ENCODE assay signal across 23 mouse cellular contexts in the genomic region with DNA sequence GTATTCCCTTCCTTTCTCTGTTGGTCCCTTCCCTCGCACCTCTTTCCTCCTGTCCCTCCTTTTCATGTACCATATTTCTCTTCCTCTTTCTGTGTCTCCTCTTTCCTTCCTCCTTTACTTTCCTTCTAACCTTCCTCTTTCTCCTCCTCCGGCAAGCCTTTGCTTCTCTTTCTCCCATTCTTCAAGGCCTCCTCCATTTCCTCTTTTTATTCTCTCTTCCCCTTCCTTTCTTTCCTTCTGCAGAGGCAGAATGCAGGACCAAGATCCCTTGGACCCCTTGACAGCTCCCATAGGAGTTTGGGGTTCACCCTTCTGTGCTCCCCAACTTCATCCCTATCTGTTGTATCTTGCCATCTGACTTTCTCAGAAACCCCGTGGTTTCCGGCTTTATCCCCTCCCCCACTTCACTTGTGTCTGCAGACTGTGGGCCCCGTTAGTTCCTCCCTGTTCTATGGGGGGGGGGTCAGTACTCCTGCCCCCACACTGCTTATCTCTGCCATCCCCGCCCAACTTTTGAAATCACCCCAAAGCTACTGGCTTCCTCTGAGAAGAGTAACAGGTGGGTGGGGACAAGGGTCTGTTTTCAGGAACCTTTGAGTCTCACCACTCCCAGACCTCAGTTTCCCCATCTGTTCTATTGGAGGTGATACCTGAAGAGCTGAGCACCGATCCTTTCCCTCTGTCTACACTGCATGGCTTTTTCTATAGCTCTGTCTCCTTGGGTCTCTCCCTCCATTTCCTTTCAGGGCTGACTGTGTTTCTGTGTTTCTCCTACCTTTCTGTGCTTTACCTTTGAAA. TPM values are rescaled to one million over a fixed set of nuclear protein-coding genes. Genes with fewer than 3 reads are reported as not detected.
DNase-seq lines count a peak whose midpoint lies in the region; ATAC-seq and TF ChIP-seq lines count a peak whose summit lies in the region.
"Had no signal": no experiment of that assay in that cellular context is flagged by ENCODE, and none has a peak within 500 bp of the region (broad histone marks: within the 10 kb centered on the region; RNA-seq: fewer than 3 reads in every experiment).

No protein-coding gene starts in this region.

- no peak overlapping the region for H3K4me3 ChIP-seq in heart, embryonic 11.5 days (ENCODE audit: low read depth, low read length)
- no peak overlapping the region for H3K4me3 ChIP-seq in heart, embryonic 12.5 days
- H3K4me3 ChIP-seq in liver, embryonic 11.5 days (ENCODE audit: low read depth, low read length) = peak overlapping the region; percentile 45
- no peak overlapping the region for H3K4me3 ChIP-seq in gastrocnemius, adult 2 months
- H3K4me3 ChIP-seq: heart, embryonic 10.5 days had no signal

- H3K36me3 ChIP-seq in heart, embryonic 11.5 days (ENCODE audit: control insufficient read depth, insufficient read depth, low read length) = no peaks in the 10 kb centered on the region
- no peaks in the 10 kb centered on the region for H3K36me3 ChIP-seq in heart, embryonic 12.5 days
- H3K36me3 ChIP-seq in liver, embryonic 11.5 days (ENCODE audit: control insufficient read depth, insufficient read depth, low read length) = no peaks in the 10 kb centered on the region
- H3K36me3 ChIP-seq: heart, embryonic 10.5 days had no signal

- no peak for DNase-seq in liver, embryonic 11.5 days (ENCODE audit: low spot score)
- peak; percentile 47 for DNase-seq in thymus, postnatal 4 days
- DNase-seq in right cerebral cortex, postnatal 25 days = no peak
- no peak for DNase-seq in left cerebral cortex, postnatal 14 days (ENCODE audit: low spot score in 2 of 2)
- DNase-seq in gastrocnemius, adult 2 months = no peak
- DNase-seq: adrenal gland, postnatal 25 days; cerebellum, adult 8-10 months; forebrain, postnatal 0 days; gastrocnemius, postnatal 10 days; layer of hippocampus, adult 9-11 months had no signal

- H3K9ac ChIP-seq in heart, embryonic 11.5 days (ENCODE audit: low read depth, low read length) = no peak overlapping the region
- H3K9ac ChIP-seq in heart, embryonic 12.5 days = no peak overlapping the region
- H3K9ac ChIP-seq in liver, embryonic 11.5 days (ENCODE audit: low read depth, low read length) = no peak overlapping the region
- H3K9ac ChIP-seq: forebrain, postnatal 0 days had no signal

- no peak for ATAC-seq in heart, embryonic 11.5 days (replicated peaks; ENCODE audit: insufficient number of reproducible peaks, low FRiP score, low TSS enrichment)
- no peak for ATAC-seq in heart, embryonic 12.5 days (ENCODE audit: insufficient number of reproducible peaks, low FRiP score)
- no peak for ATAC-seq in liver, embryonic 11.5 days (replicated peaks; ENCODE audit: low FRiP score)
- peak; percentile 16; the same call in 1 of the 2 replicates for ATAC-seq in megakaryocyte progenitor cell, adult 5-6 weeks (replicated peaks; ENCODE audit: poor library complexity)
- ATAC-seq: forebrain, postnatal 0 days; intestine, embryonic 16.5 days; midbrain, embryonic 16.5 days had no signal

- intact Hi-C loops in left cerebral cortex, postnatal 14 days (cut with DNase I) = no loop called here
- intact Hi-C loops in gastrocnemius, adult 2 months (cut with DNase I) = no loop called here

- H3K4me1 ChIP-seq in heart, embryonic 11.5 days (ENCODE audit: control insufficient read depth, insufficient read depth, low read length) = no peaks in the 10 kb centered on the region
- no peaks in the 10 kb centered on the region for H3K4me1 ChIP-seq in heart, embryonic 12.5 days (replicated peaks)
- H3K4me1 ChIP-seq in liver, embryonic 11.5 days (replicated peaks; ENCODE audit: control insufficient read depth, insufficient read depth, low read length) = 0 out of 2 replicates have a peak, but pooled peaks cover 2% of the 10 kb centered on the region
- H3K4me1 ChIP-seq: heart, embryonic 10.5 days had no signal

- no peak for TF ChIP-seq CTCF in gastrocnemius, adult 2 months (IDR thresholded peaks at IDR 0.05)

- no peaks in the 10 kb centered on the region; the same call in 1 of the 2 replicates for H3K27me3 ChIP-seq in heart, embryonic 11.5 days (ENCODE audit: control insufficient read depth, insufficient read depth, low read length)
- no peaks in the 10 kb centered on the region for H3K27me3 ChIP-seq in heart, embryonic 12.5 days (replicated peaks)
- no peaks in the 10 kb centered on the region for H3K27me3 ChIP-seq in liver, embryonic 11.5 days (replicated peaks; ENCODE audit: control insufficient read depth, insufficient read depth, low read length)

- peak overlapping the region; percentile 31 for H3K4me2 ChIP-seq in heart, embryonic 11.5 days
- H3K4me2 ChIP-seq in heart, embryonic 12.5 days = no peak overlapping the region
- peak overlapping the region; percentile 67 for H3K4me2 ChIP-seq in liver, embryonic 11.5 days

- no peaks in the 10 kb centered on the region for H3K9me3 ChIP-seq in heart, embryonic 11.5 days (replicated peaks; ENCODE audit: control insufficient read depth, low read length)
- H3K9me3 ChIP-seq in heart, embryonic 12.5 days (replicated peaks) = no peaks in the 10 kb centered on the region
- H3K9me3 ChIP-seq in liver, embryonic 11.5 days (ENCODE audit: control insufficient read depth, low read length) = no peaks in the 10 kb centered on the region
- H3K9me3 ChIP-seq: heart, embryonic 10.5 days had no signal

- no peak overlapping the region for H3K27ac ChIP-seq in heart, embryonic 11.5 days (ENCODE audit: low read depth, low read length)
- no peak overlapping the region for H3K27ac ChIP-seq in heart, embryonic 12.5 days (ENCODE audit: poor library complexity, severe bottlenecking)
- H3K27ac ChIP-seq in liver, embryonic 11.5 days (ENCODE audit: low read depth, low read length) = peak overlapping the region; percentile 58; the same call in 1 of the 2 replicates
- no peak overlapping the region for H3K27ac ChIP-seq in gastrocnemius, adult 2 months
- H3K27ac ChIP-seq: heart, embryonic 10.5 days; kidney, postnatal 0 days had no signal

- 58% methylated on average over 7 of the region's 7 CpGs for WGBS in heart, embryonic 11.5 days (ENCODE audit: insufficient replicate concordance)
- 58% methylated on average over 7 of the region's 7 CpGs for WGBS in heart, embryonic 12.5 days
- 44% methylated on average over 7 of the region's 7 CpGs for WGBS in liver, embryonic 11.5 days

RNA-seq across cellular contexts. Expression of a gene that starts 13.8 kb away (rescaled TPM):
- polyA plus RNA-seq in heart, embryonic 11.5 days (2014; fragmentation: Nextera tagmentation; extraction: Ambion mirVana) = 13.7 and 16.6 TPM in 2 replicates
- polyA plus RNA-seq in heart, embryonic 12.5 days (2016; fragmentation: Nextera tagmentation; extraction: Ambion mirVana) = 4.4 and 6.4 TPM in 2 replicates
- polyA plus RNA-seq in liver, embryonic 11.5 days (2014; fragmentation: Nextera tagmentation; extraction: Ambion mirVana) = 157 and 162 TPM in 2 replicates
- total RNA-seq in megakaryocyte progenitor cell, adult 5-6 weeks (2015) = 10.7 and 26.3 TPM in 2 replicates
- total RNA-seq in megakaryocyte progenitor cell, adult 5-6 weeks (2017) = 8.7 and 20.8 TPM in 2 replicates
- not detected for total RNA-seq in left cerebral cortex, postnatal 14 days (2021)
- total RNA-seq in gastrocnemius, adult 2 months (2021) = not detected
- total RNA-seq: adrenal gland, postnatal 25 days; forebrain, postnatal 0 days; left cerebral cortex, postnatal 25 days had no signal
- polyA plus RNA-seq: forebrain, postnatal 0 days; liver, adult 2 months had no signal

RNA-seq across cellular contexts. Expression of a gene that starts 16.3 kb away (rescaled TPM):
- polyA plus RNA-seq in heart, embryonic 11.5 days (2014; fragmentation: Nextera tagmentation; extraction: Ambion mirVana) = 23.8 and 27.2 TPM in 2 replicates
- polyA plus RNA-seq in heart, embryonic 12.5 days (2016; fragmentation: Nextera tagmentation; extraction: Ambion mirVana) = 30.9 and 32.9 TPM in 2 replicates
- polyA plus RNA-seq in liver, embryonic 11.5 days (2014; fragmentation: Nextera tagmentation; extraction: Ambion mirVana) = 21.1 and 22.5 TPM in 2 replicates
- 9.2 and 10.4 TPM in 2 replicates for total RNA-seq in megakaryocyte progenitor cell, adult 5-6 weeks (2015)
- 6.5 and 7.6 TPM in 2 replicates for total RNA-seq in megakaryocyte progenitor cell, adult 5-6 weeks (2017)
- 10 to 100 TPM; 53.4 to 60.1 TPM for total RNA-seq in left cerebral cortex, postnatal 14 days (2021)
- 1 to 10 TPM; 4.0 to 4.4 TPM for total RNA-seq in gastrocnemius, adult 2 months (2021)

RNA-seq across cellular contexts. Expression of a gene that starts 35.6 kb away (rescaled TPM):
- not detected in 2 replicates for polyA plus RNA-seq in heart, embryonic 11.5 days (2014; fragmentation: Nextera tagmentation; extraction: Ambion mirVana)
- polyA plus RNA-seq in heart, embryonic 12.5 days (2016; fragmentation: Nextera tagmentation; extraction: Ambion mirVana) = not detected in 2 replicates
- polyA plus RNA-seq in liver, embryonic 11.5 days (2014; fragmentation: Nextera tagmentation; extraction: Ambion mirVana) = not detected in 2 replicates
- total RNA-seq in megakaryocyte progenitor cell, adult 5-6 weeks (2015) = not detected in 2 replicates
- not detected in 2 replicates for total RNA-seq in megakaryocyte progenitor cell, adult 5-6 weeks (2017)
- not detected for total RNA-seq in left cerebral cortex, postnatal 14 days (2021)
- not detected for total RNA-seq in gastrocnemius, adult 2 months (2021)
- total RNA-seq: adrenal gland, postnatal 25 days; forebrain, postnatal 0 days; gastrocnemius, postnatal 10 days; hematopoietic stem cell, adult 5-6 weeks; left cerebral cortex, postnatal 25 days; liver, adult 2 months had no signal
- polyA plus RNA-seq: forebrain, postnatal 0 days; heart, embryonic 10.5 days; intestine, embryonic 16.5 days; kidney, postnatal 0 days; liver, adult 2 months; midbrain, embryonic 16.5 days; neural tube, embryonic 11.5 days; stomach, embryonic 14.5 days; urinary bladder, adult 2 months had no signal

RNA-seq across cellular contexts. Expression of a gene that starts 44.4 kb away (rescaled TPM):
- 0.10 and 0.23 TPM in 2 replicates for polyA plus RNA-seq in heart, embryonic 11.5 days (2014; fragmentation: Nextera tagmentation; extraction: Ambion mirVana)
- 0.39 and 0.40 TPM in 2 replicates for polyA plus RNA-seq in heart, embryonic 12.5 days (2016; fragmentation: Nextera tagmentation; extraction: Ambion mirVana)
- polyA plus RNA-seq in liver, embryonic 11.5 days (2014; fragmentation: Nextera tagmentation; extraction: Ambion mirVana) = 0.56 and 0.67 TPM in 2 replicates
- total RNA-seq in megakaryocyte progenitor cell, adult 5-6 weeks (2015) = not detected in 2 replicates
- total RNA-seq in megakaryocyte progenitor cell, adult 5-6 weeks (2017) = not detected in 2 replicates
- 100 to 1,000 TPM; 329 to 351 TPM for total RNA-seq in left cerebral cortex, postnatal 14 days (2021)
- total RNA-seq in gastrocnemius, adult 2 months (2021) = not detected
- total RNA-seq: hematopoietic stem cell, adult 5-6 weeks had no signal
- polyA plus RNA-seq: liver, adult 2 months had no signal

RNA-seq across cellular contexts. Expression of a gene that starts 54.3 kb away (rescaled TPM):
- 0.82 TPM in 1 of 2 replicates, not detected in the other for polyA plus RNA-seq in heart, embryonic 11.5 days (2014; fragmentation: Nextera tagmentation; extraction: Ambion mirVana)
- 0.30 TPM in 1 of 2 replicates, not detected in the other for polyA plus RNA-seq in heart, embryonic 12.5 days (2016; fragmentation: Nextera tagmentation; extraction: Ambion mirVana)
- 0.29 and 0.53 TPM in 2 replicates for polyA plus RNA-seq in liver, embryonic 11.5 days (2014; fragmentation: Nextera tagmentation; extraction: Ambion mirVana)
- total RNA-seq in megakaryocyte progenitor cell, adult 5-6 weeks (2015) = not detected in 2 replicates
- not detected in 2 replicates for total RNA-seq in megakaryocyte progenitor cell, adult 5-6 weeks (2017)
- under 1 TPM in 1 of 2 experiments, not detected in 1; 0.75 TPM for total RNA-seq in left cerebral cortex, postnatal 14 days (2021)
- total RNA-seq in gastrocnemius, adult 2 months (2021) = not detected
- total RNA-seq: adrenal gland, postnatal 25 days; gastrocnemius, postnatal 10 days; hematopoietic stem cell, adult 5-6 weeks; left cerebral cortex, postnatal 25 days; liver, adult 2 months had no signal
- polyA plus RNA-seq: heart, embryonic 10.5 days; liver, adult 2 months; neural tube, embryonic 11.5 days; stomach, embryonic 14.5 days; urinary bladder, adult 2 months had no signal

Comparison
In these comparisons a context has a peak if more than half of its experiments do, and no peak if none do; other contexts are left out.
1. RNA of a gene that starts 13.8 kb away (total RNA-seq): 8.7 to 26.3 TPM in megakaryocyte progenitor cell, adult 5-6 weeks; not detected in left cerebral cortex, postnatal 14 days and not detected in gastrocnemius, adult 2 months; every median in the first group is over 4 times any median in the second.
2. RNA of a gene that starts 16.3 kb away (total RNA-seq): 53.4 to 60.1 TPM in left cerebral cortex, postnatal 14 days; 6.5 to 10.4 TPM in megakaryocyte progenitor cell, adult 5-6 weeks and 4.0 to 4.4 TPM in gastrocnemius, adult 2 months; every median in the first group is over 4 times any median in the second.